Mouse (Mus musculus) midbrain, embryonic 13.5 days (tissue): ENCODE data around the gene Btnl2. TPM values are rescaled to one million over a fixed set of nuclear protein-coding genes. Genes with fewer than 3 reads are reported as not detected.

ENCODE experiments used
- ATAC-seq: fragments of 200-750 bp; cut with Nextera tagmentation; 2 replicates; pipeline ENCODE4 v1.8.0; 2017; ENCODE audit warnings: mild to moderate bottlenecking, moderate TSS enrichment, moderate library complexity
- H3K27ac ChIP-seq: fragments of 300-500 bp; sonication (generic); 2 replicates; pipeline ENCODE4 v1.5.1; 2015; ENCODE audit warnings: inconsistent platforms, mild to moderate bottlenecking, moderate library complexity
- H3K27me3 ChIP-seq: fragments of 300-500 bp; sonication (generic); 2 replicates; pipeline ENCODE4 v1.6.1; 2015; ENCODE audit warnings: mild to moderate bottlenecking, inconsistent platforms
- H3K36me3 ChIP-seq: fragments of 300-500 bp; sonication (generic); 2 replicates; pipeline ENCODE4 v1.6.1; 2015; ENCODE audit warnings: mild to moderate bottlenecking, inconsistent platforms
- H3K4me1 ChIP-seq: fragments of 300-500 bp; sonication (generic); replicated peaks from 2 replicates; pipeline ENCODE4 v1.6.1; 2015; ENCODE audit warnings: inconsistent platforms
- H3K4me2 ChIP-seq: fragments of 300-500 bp; sonication (generic); replicated peaks from 2 replicates; pipeline ENCODE4 v1.6.1; 2015; ENCODE audit warnings: moderate library complexity, mild to moderate bottlenecking, inconsistent platforms
- H3K4me3 ChIP-seq: fragments of 300-500 bp; sonication (generic); replicated peaks from 2 replicates; pipeline ENCODE4 v1.5.1; 2015; ENCODE audit warnings: mild to moderate bottlenecking, inconsistent platforms
- H3K9ac ChIP-seq: fragments of 300-500 bp; sonication (generic); replicated peaks from 2 replicates; pipeline ENCODE4 v1.6.1; 2015; ENCODE audit warnings: mild to moderate bottlenecking, inconsistent platforms
- H3K9me3 ChIP-seq: fragments of 300-500 bp; sonication (generic); 2 replicates; pipeline ENCODE4 v1.6.1; 2016; ENCODE audit warnings: mild to moderate bottlenecking, inconsistent platforms
- WGBS: fragments of 180-500 bp; shearing (Covaris S2); methylation state at CpG from one replicate; pipeline ENCODE4 v1.1.7; 2015; 5-methylcytosine and 5-hydroxymethylcytosine counted together
- polyA plus RNA-seq: library from polyadenylated mRNA; unstranded; fragments of >200 nt; fragmentation: Nextera tagmentation; extraction: Ambion mirVana; gene quantifications from 2 replicates; pipeline ENCODE4 v1.2.1, GENCODE M21; 2015

Btnl2 gene
- polyA plus RNA-seq, 1 experiment from 2014 or later = not detected

DNA sequence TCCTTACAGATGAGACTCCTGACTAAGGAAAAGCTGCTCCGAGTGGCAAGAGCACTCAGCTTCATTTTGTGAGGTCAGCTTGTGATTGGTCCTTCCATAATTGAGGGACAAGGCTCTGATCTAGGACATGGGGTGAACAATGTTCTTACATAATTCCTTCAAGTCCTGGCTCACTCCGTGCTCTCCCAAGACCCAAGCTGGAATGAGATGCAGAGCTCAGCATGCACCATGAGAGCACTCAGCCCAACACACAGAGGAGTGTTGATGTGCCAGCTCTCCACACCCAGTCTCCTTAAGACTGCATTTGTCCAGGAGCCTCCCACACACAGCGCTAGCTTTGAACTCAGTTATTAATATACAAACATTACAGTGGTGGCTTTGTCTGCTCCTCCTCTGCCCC lies 30.1 kb downstream of the Btnl2 start:
- Histone ChIP-seq H3K36me3 (no peaks in the 10 kb centered on the region), H3K27me3 (no peaks in the 10 kb centered on the region), H3K4me1 (no peaks in the 10 kb centered on the region), H3K27ac (no peak overlapping the region), H3K4me2 (no peak overlapping the region), H3K9me3 (no peaks in the 10 kb centered on the region; the same call in 1 of the 2 replicates), H3K4me3 (no peak overlapping the region), H3K9ac (no peak overlapping the region)
- WGBS = 74% methylated on average over 3 of the region's 3 CpGs
- no peak for ATAC-seq

DNA sequence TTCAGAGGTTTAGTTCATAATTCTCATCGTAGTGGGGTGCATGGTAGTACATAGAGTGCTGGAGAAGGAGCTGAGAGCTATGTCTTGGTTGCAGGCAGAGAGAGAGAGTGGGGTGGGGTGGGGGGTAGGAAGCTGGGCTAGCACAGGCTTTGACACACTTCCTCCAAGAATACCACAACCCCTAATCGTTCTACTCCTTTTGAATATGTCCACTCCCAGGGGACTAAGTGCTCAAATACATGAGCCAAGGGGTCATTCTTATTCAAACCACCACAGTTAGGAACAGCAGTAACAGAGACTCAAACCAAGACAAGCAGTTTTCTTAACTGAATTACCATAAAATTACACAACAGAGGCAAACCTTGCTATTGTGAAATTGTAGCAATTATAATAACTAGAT lies 32.0 kb downstream of the Btnl2 start:
- H3K36me3 ChIP-seq = no peaks in the 10 kb centered on the region
- H3K9me3 ChIP-seq = no peaks in the 10 kb centered on the region; the same call in 1 of the 2 replicates
- H3K27me3 ChIP-seq = peaks cover 1% of the 10 kb centered on the region; the same call in 1 of the 2 replicates
- no peak overlapping the region for H3K4me2 ChIP-seq
- no peak overlapping the region for H3K27ac ChIP-seq
- WGBS = 79% methylated on average over 2 of the region's 2 CpGs
- ATAC-seq = no peak
- no peak overlapping the region for H3K9ac ChIP-seq
- no peak overlapping the region for H3K4me3 ChIP-seq
- H3K4me1 ChIP-seq = no peaks in the 10 kb centered on the region

DNA sequence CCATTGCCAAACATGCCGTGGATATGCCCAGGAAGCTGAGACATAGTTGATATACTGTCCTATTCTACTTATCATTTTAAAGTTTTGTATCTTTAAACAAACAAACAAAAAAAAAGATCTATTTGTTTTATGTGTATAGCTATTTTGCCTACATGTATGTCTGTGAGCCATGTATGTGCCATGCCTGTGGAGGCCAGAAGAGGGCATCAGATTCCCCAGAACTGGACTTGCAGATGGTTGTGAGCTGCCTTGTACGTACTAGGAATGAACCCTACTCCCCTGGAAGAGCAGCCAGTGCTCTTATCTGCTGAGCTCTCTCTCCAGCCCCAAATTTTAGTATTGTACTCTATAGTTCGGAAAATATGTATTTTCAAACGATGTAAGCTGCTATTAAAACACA lies 33.9 kb downstream of the Btnl2 start:
- H3K4me1 ChIP-seq = peaks cover 7% of the 10 kb centered on the region
- 38% methylated on average over 4 of the region's 4 CpGs for WGBS
- H3K27me3 ChIP-seq = peaks cover 9% of the 10 kb centered on the region; the same call in 1 of the 2 replicates
- no peak overlapping the region for H3K4me2 ChIP-seq
- no peaks in the 10 kb centered on the region for H3K36me3 ChIP-seq
- H3K9ac ChIP-seq = no peak overlapping the region
- no peak overlapping the region for H3K4me3 ChIP-seq
- ATAC-seq = no peak
- no peaks in the 10 kb centered on the region for H3K9me3 ChIP-seq
- no peak overlapping the region for H3K27ac ChIP-seq

DNA sequence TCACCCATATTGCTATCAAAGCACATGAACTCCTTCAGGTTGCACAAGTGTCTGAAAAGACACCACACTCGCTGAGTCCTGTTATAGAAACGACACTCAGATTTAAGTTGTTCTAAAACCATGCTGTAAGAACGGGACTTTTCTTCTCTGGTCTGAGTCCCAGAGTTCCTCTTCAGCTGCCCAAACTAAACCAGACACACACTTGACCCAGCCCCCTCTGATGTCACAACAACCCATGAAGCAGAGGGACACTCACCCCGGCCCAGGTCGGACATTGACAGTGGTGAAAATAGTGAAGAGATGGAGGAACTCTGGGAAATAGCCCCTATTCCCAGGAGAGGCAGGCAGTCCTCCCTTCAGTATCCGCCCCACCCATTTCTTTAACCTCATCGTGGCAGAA lies 36.9 kb downstream of the Btnl2 start:
- Histone ChIP-seq H3K4me2 (peak overlapping the region; percentile 75), H3K9me3 (no peaks in the 10 kb centered on the region), H3K36me3 (no peaks in the 10 kb centered on the region), H3K4me3 (no peak overlapping the region), H3K4me1 (peaks cover 7% of the 10 kb centered on the region), H3K9ac (no peak overlapping the region), H3K27ac (no peak overlapping the region), H3K27me3 (peaks cover 9% of the 10 kb centered on the region; the same call in 1 of the 2 replicates)
- no peak for ATAC-seq
- WGBS = 80% methylated on average over 7 of the region's 7 CpGs

DNA sequence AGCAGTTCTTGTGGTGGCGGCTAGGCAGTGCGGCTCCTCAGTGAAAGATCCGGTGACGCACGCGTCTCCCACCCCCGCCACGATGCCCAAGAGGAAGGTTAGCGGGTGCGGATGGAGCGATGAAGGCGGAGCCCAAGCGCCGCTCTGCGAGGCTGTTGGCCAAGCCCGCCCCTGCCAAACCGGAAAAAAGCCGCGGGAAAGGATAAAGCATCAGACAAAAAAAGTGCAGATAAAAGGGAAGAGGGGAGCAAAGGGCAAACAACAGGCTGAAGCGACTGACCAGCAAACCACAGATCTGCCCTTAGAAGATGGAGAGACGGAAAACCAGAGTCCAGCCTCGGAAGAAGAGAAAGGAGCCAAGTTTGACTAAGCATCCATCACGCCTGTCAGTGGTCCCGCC lies 37.7 kb downstream of the Btnl2 start:
- H3K27me3 ChIP-seq = peaks cover 9% of the 10 kb centered on the region; the same call in 1 of the 2 replicates
- H3K27ac ChIP-seq = no peak overlapping the region
- peak; percentile 53; the same call in 1 of the 2 replicates for ATAC-seq
- peak overlapping the region; percentile 75 for H3K4me2 ChIP-seq
- peak overlapping the region; percentile 46 for H3K4me3 ChIP-seq
- peak overlapping the region; percentile 58 for H3K9ac ChIP-seq
- no peaks in the 10 kb centered on the region for H3K36me3 ChIP-seq
- 5% methylated on average over 24 of the region's 24 CpGs for WGBS
- peaks cover 7% of the 10 kb centered on the region for H3K4me1 ChIP-seq
- no peaks in the 10 kb centered on the region for H3K9me3 ChIP-seq

DNA sequence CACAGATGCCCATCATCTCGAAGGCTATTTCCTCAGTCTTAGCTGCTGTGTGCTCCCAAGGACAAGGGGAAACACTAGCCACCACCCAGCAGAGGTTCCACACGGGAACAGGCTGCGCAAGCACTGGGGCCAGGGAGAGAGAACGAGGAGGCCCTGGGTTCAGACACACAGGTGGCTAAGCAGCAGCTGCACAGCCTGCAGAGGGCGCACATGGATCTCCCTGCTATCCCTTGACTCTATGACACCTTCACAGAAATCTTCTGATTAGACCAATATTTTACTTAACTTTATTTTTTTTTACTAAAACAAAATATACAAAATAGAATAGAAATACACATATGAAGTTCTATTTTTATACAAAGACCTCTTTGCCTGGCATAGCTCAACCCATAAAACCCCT lies 42.7 kb downstream of the Btnl2 start:
- H3K4me3 ChIP-seq = no peak overlapping the region
- no peak for ATAC-seq
- no peak overlapping the region for H3K9ac ChIP-seq
- H3K9me3 ChIP-seq = no peaks in the 10 kb centered on the region
- H3K36me3 ChIP-seq = no peaks in the 10 kb centered on the region
- H3K4me2 ChIP-seq = no peak overlapping the region
- peaks cover 10% of the 10 kb centered on the region for H3K4me1 ChIP-seq
- WGBS = 76% methylated on average over 5 of the region's 5 CpGs
- 0 out of 2 replicates have a peak, but pooled peaks cover 4% of the 10 kb centered on the region for H3K27me3 ChIP-seq
- no peak overlapping the region for H3K27ac ChIP-seq

DNA sequence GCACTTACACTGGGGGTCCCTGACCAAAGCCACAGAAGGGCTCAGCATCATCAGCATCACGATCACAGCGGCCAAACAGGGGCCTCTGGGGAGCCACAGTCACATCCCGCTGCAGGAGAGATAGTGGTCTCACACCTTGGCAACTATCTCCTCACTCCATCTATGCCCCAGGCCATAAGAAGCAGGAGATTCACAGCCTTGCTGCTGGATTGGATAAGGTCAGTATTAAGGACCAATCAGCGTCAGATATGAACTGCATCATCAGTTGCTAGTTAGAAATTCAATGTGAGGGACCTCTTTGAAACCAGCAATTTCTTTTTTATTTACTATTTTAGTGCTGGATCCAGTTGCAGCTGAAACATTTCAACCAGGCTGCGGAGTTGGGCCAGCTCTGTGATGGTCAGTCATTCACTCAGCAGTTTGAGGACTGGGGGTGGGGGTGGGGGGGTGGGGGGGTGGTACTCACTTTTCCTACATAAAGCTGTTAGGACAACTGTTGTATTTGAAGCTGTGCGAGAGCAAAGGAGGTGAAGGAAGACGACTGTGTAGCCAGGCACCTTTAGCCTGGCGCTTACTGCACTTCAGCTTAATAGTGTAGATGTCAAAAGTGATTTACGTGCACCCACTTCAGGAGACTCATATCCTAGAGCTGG lies 43.6 kb downstream of the Btnl2 start:
- no peaks in the 10 kb centered on the region for H3K36me3 ChIP-seq
- 18% methylated on average over 9 of the region's 9 CpGs for WGBS
- H3K9me3 ChIP-seq = no peaks in the 10 kb centered on the region
- ATAC-seq = peak; percentile 75
- H3K4me3 ChIP-seq = peak overlapping the region; percentile 60
- H3K9ac ChIP-seq = peak overlapping the region; percentile 80; the same call in 1 of the 2 replicates
- H3K27ac ChIP-seq = peak overlapping the region; percentile 98
- peak overlapping the region; percentile 56 for H3K4me2 ChIP-seq
- H3K4me1 ChIP-seq = peaks cover 10% of the 10 kb centered on the region
- H3K27me3 ChIP-seq = 0 out of 2 replicates have a peak, but pooled peaks cover under 1% of the 10 kb centered on the region

DNA sequence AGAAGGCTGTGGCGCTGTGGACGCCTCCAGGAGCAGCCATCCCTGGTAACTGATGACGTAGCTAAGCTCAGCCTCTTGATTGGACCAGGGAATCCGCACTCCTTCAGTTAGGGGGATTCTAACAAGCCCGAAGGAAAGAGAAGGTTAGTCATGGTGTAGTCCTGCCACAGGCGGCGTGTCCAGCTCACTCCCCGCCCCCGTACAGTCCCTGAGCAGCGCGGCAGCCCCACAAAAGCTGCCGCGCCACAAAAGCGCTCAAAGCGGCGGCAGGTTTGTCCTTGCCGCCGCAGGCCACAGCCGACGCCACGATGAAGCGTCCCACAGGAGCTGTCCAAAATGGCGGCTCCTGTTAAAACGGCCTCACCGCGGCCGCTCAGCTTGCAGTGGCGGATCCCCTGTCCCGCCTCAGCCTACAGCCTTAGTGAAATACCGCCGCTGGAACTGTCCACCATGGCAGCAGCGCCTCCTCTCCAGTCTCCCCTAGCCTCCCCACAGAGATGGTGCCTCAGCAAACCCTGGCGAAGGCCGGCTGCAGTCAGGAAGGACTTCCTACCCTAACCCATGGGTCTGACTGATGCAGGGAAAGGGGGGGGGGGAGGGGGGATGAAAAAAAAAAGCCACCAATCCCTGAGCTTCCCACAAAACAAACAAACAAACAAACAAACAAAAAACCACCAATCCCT lies 44.2 kb downstream of the Btnl2 start, which contains the start of gene BC051142:
TSS of gene BC051142 (plus strand) at position 110 of the 683 bp plus-strand sequence.
- peaks cover 10% of the 10 kb centered on the region for H3K4me1 ChIP-seq
- 6% methylated on average over 34 of the region's 34 CpGs for WGBS
- H3K27ac ChIP-seq = peak within 1 kb of the TSS; percentile 98
- H3K9ac ChIP-seq = peak within 1 kb of the TSS; percentile 80
- H3K27me3 ChIP-seq = no peaks in the 10 kb centered on the region
- ATAC-seq = peak; percentile 97
- H3K9me3 ChIP-seq = no peaks in the 10 kb centered on the region
- H3K4me3 ChIP-seq = peak within 1 kb of the TSS; percentile 60
- H3K4me2 ChIP-seq = peak within 1 kb of the TSS; percentile 56
- no peaks in the 10 kb centered on the region for H3K36me3 ChIP-seq

DNA sequence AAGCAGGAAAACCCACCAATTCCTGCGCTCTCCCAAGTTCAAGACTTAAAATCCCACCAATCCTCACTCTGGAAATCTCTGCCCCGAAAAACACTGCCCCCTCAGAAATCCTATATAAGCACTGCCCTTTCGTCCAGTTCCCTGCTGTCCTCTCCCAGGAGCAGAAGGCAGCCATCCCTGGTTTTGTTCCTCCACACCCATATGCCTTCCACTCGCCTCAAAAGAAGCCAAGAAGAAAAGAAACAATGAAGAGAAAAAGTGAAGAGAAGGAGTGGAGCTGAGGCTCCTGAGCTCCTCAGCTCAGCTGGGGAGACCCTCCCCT lies 44.7 kb downstream of the Btnl2 start:
- H3K4me1 ChIP-seq = peaks cover 10% of the 10 kb centered on the region
- H3K4me3 ChIP-seq = peak overlapping the region; percentile 60
- H3K9me3 ChIP-seq = no peaks in the 10 kb centered on the region
- 36% methylated on average over 4 of the region's 4 CpGs for WGBS
- H3K27me3 ChIP-seq = no peaks in the 10 kb centered on the region
- H3K27ac ChIP-seq = peak overlapping the region; percentile 98
- no peak for ATAC-seq
- H3K9ac ChIP-seq = no peak overlapping the region
- no peaks in the 10 kb centered on the region for H3K36me3 ChIP-seq
- peak overlapping the region; percentile 56 for H3K4me2 ChIP-seq

DNA sequence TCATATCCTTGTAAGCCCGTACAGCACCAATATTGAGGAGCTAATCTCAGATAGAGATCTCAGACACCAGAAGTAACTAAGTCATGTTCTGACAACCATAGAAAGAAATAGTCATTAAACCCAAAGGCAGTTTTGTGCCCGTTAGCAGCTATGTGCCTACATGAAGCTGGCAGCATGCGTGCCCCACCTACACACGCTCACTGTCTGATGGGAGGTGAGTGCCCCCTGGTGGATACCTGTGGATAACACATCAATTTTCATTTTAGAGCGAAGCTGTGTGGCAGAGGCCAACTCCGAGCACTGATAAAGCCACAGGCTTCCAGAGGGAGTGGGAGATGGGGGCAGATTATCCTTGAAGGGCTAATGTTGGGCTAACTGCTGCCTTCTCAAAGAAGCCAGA lies 56.5 kb downstream of the Btnl2 start:
- no peaks in the 10 kb centered on the region for H3K36me3 ChIP-seq
- no peak overlapping the region for H3K4me2 ChIP-seq
- no peaks in the 10 kb centered on the region for H3K9me3 ChIP-seq
- WGBS = 26% methylated on average over 6 of the region's 6 CpGs
- H3K27ac ChIP-seq = no peak overlapping the region
- peak; percentile 55 for ATAC-seq
- H3K4me1 ChIP-seq = no peaks in the 10 kb centered on the region
- H3K9ac ChIP-seq = no peak overlapping the region
- H3K4me3 ChIP-seq = no peak overlapping the region
- 0 out of 2 replicates have a peak, but pooled peaks cover 10% of the 10 kb centered on the region for H3K27me3 ChIP-seq
